Mouse (Mus musculus) kidney, postnatal 14 days (tissue): ENCODE data around the gene Btbd35f22.
"Not testable (repeated sequence)": the region's sequence is repeated elsewhere in the genome, so short reads cannot be mapped to it uniquely, and the experiment has no call there.

Experiments
- DNase-seq: peaks from one replicate; pipeline ENCODE4 v3.0.0; 2022; ENCODE audit warnings: mixed read lengths

Btbd35f22 gene

GRCm38 (mm10) chrX:32047529-32047928 lies at the start of gene Btbd35f22:
Btbd35f22 (plus strand) TSS chrX:32047829.
- DNase-seq: not testable (repeated sequence)
